Mouse (Mus musculus) midbrain, embryonic 11.5 days (tissue): ENCODE measurements at regions not wholly inside any gene's neighbourhood (a gene's known extent, or its start where the extent isn't known, plus 50 kb on each side); places are given as distances from the start of the nearest gene placed in this dataset.

Experiments used
- ATAC-seq: fragments of 200-750 bp; cut with Nextera tagmentation; 2 replicates; pipeline ENCODE4 v1.8.0; 2017; ENCODE audit warnings: moderate TSS enrichment, moderate library complexity; ENCODE audit not compliant: low FRiP score
- DNase-seq: peaks from one replicate; pipeline ENCODE4 v3.0.0; 2015; ENCODE audit warnings: low spot score; ENCODE audit errors: missing footprints
- H3K27ac ChIP-seq: fragments of 300-500 bp; sonication (generic); 2 replicates; pipeline ENCODE4 v1.5.1; 2014; ENCODE audit warnings: low read depth, low read length
- H3K27me3 ChIP-seq: fragments of 300-500 bp; sonication (generic); 2 replicates; pipeline ENCODE4 v1.6.1; 2014; ENCODE audit warnings: mild to moderate bottlenecking, low read length, moderate library complexity, mixed read lengths; ENCODE audit not compliant: control insufficient read depth, insufficient read depth
- H3K36me3 ChIP-seq: fragments of 300-500 bp; sonication (generic); 2 replicates; pipeline ENCODE4 v1.6.1; 2014; ENCODE audit warnings: mild to moderate bottlenecking, low read length, moderate library complexity, mixed read lengths; ENCODE audit not compliant: control insufficient read depth, insufficient read depth
- H3K4me1 ChIP-seq: fragments of 300-500 bp; sonication (generic); 2 replicates; pipeline ENCODE4 v1.6.1; 2014; ENCODE audit warnings: low read length; ENCODE audit not compliant: control insufficient read depth, insufficient read depth
- H3K4me2 ChIP-seq: fragments of 300-500 bp; sonication (generic); 2 replicates; pipeline ENCODE4 v1.6.1; 2014; ENCODE audit warnings: mild to moderate bottlenecking, moderate library complexity
- H3K4me3 ChIP-seq: fragments of 300-500 bp; sonication (generic); 2 replicates; pipeline ENCODE4 v1.5.1; 2014; ENCODE audit warnings: low read depth, low read length
- H3K9ac ChIP-seq: fragments of 300-500 bp; sonication (generic); 2 replicates; pipeline ENCODE4 v1.6.1; 2014; ENCODE audit warnings: low read length
- H3K9me3 ChIP-seq: fragments of 300-500 bp; sonication (generic); 2 replicates; pipeline ENCODE4 v1.6.1; 2016; ENCODE audit warnings: low read length; ENCODE audit not compliant: control insufficient read depth
- WGBS: fragments of 180-500 bp; shearing (Covaris S2); extraction: QIAGEN DNeasy Blood & Tissue Kit; methylation state at CpG from one replicate; pipeline ENCODE4 v1.1.7; 2014; 5-methylcytosine and 5-hydroxymethylcytosine counted together

DNA sequence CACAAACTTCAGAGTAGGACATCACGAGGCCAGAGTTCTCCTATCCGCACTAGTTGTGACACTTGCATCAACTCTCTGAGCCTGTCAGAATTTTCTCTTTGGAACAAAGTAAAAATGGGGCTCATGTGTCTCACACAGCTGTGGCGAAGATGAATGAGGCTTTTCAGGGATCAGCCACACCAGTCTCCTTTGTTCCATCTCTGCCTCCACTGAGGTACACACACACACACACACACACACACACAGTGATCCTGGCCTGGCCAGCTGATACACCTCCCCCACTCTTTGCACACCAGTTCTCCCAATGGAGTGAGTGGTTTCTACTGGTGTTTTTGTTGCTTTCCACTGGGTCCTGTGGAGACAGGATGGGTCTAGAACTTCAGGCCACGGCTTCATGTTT, 105.9 kb upstream of the D7Ertd443e start:
- Histone ChIP-seq H3K36me3 (no peaks in the 10 kb centered on the region), H3K4me3 (no peak overlapping the region), H3K9ac (no peak overlapping the region), H3K9me3 (no peaks in the 10 kb centered on the region), H3K4me2 (no peak overlapping the region), H3K27ac (no peak overlapping the region), H3K27me3 (no peaks in the 10 kb centered on the region), H3K4me1 (no peaks in the 10 kb centered on the region)
- ATAC-seq: no peak
- DNase-seq: no peak
- WGBS: 66% methylated on average over 4 of the region's 4 CpGs

DNA sequence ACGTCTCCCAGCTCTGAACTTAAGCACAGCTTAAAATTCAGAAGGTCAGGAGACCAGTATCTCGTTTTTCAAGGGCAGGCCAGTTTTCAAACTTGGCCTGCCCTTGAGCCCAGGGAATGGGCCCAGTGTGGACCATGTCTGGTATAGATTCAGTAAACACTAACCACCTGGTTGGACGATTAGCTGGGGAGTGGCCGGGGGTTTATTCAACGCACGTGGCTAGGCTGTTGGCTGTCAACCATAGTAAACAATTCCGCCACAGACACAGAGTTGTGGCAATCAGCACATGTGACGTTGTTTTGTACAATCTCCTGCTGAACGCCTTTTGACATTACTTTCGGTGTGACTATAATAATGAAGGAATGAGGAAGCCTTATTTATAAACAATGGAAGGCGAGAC, 111.8 kb upstream of the D7Ertd443e start:
- WGBS: 85% methylated on average over 11 of the region's 11 CpGs
- DNase-seq (no peak), ATAC-seq (no peak)
- Histone ChIP-seq H3K4me3 (no peak overlapping the region), H3K27ac (no peak overlapping the region), H3K9me3 (no peaks in the 10 kb centered on the region), H3K27me3 (no peaks in the 10 kb centered on the region), H3K36me3 (no peaks in the 10 kb centered on the region), H3K4me2 (no peak overlapping the region), H3K9ac (no peak overlapping the region), H3K4me1 (no peaks in the 10 kb centered on the region)

DNA sequence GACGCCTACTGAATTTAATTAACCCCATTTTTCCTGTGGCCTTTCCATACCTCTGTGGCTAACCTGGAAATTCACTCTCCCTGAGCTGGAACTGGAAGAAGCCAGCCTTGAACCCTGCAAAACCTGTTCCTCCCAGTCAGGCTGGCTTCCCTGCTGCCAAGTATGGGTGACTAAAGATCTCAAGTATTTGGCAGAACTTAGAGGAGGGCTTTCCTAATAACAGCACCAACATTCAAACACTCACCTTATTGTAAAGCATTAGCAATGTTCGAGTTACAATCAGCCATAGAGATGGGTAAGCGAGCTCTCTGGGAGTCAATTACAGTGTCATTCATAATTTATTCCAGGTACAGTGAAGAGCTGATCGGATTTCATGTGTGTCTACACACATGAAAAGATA, 112.4 kb upstream of the D7Ertd443e start:
- Histone ChIP-seq H3K36me3 (no peaks in the 10 kb centered on the region), H3K4me1 (no peaks in the 10 kb centered on the region), H3K9ac (no peak overlapping the region), H3K27me3 (no peaks in the 10 kb centered on the region), H3K9me3 (no peaks in the 10 kb centered on the region), H3K4me3 (no peak overlapping the region), H3K27ac (no peak overlapping the region), H3K4me2 (no peak overlapping the region)
- DNase-seq (no peak), ATAC-seq (no peak)
- WGBS: 87% methylated on average over 4 of the region's 4 CpGs

DNA sequence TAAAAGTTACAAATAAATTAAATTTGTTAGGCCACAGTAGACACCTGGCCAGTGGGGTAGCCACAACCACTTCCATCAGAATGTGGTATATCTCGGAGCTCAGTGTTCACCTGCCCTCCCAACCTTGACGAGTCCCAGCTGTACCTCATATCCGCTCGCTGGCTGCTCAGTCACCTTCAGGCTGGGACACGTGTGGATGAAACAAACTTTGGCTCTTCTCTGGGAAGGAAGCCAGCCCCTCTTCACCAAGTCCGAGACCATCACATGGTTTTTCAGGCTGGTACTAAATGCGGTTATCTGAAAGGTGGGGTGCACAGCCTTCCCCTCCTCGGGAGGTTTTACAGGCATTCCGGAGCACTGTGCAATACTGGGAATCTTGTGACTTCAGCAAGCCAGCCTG, 113.3 kb upstream of the D7Ertd443e start:
- Histone ChIP-seq H3K4me2 (no peak overlapping the region), H3K36me3 (no peaks in the 10 kb centered on the region), H3K9me3 (no peaks in the 10 kb centered on the region), H3K9ac (no peak overlapping the region), H3K27ac (no peak overlapping the region), H3K4me3 (no peak overlapping the region), H3K27me3 (no peaks in the 10 kb centered on the region), H3K4me1 (no peaks in the 10 kb centered on the region)
- DNase-seq (no peak), ATAC-seq (no peak)
- 85% methylated on average over 9 of the region's 9 CpGs for WGBS

DNA sequence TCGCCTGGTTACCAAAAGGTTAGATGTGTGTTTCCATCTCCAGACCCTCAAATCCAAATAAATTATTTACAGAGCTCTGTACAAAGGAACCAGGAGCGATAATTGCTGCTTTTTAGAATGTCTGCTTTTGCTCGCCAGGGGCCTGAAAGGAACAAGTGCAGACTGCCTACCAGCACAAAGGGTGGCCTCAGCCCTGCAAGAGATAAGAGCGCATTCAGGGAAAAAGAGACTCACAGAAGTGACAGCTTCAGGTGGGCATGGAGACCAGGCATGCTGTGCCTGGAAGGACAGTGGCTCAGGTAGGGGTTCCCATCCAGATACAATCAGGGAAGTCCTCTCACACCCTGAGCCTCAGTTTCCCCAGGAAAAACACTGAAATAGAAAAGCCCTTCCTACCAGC, 114.0 kb upstream of the D7Ertd443e start:
- no peak for DNase-seq

DNA sequence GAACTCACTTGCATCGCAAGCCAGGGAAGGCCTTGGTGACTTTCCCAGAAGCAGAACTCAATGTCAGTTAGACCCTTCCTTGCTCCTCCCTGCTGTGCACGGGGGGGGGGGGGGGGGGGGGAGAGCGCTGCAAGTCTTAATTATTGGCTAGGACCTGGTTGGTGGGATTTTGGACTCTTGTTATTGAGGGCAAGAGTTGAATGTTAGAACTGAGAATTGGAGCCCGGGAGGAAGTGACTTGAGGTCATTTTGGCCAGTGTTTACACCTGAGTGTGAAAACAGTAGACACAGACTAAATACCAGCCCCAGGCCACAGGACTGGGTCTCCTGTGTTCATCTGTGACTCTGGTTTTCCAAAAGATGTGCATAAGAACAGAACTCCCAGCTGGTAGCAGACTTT, 114.7 kb upstream of the D7Ertd443e start:
- DNase-seq (no peak), ATAC-seq (no peak)
- Histone ChIP-seq H3K9ac (no peak overlapping the region), H3K9me3 (no peaks in the 10 kb centered on the region), H3K4me3 (no peak overlapping the region), H3K27me3 (no peaks in the 10 kb centered on the region), H3K4me2 (no peak overlapping the region), H3K36me3 (no peaks in the 10 kb centered on the region), H3K4me1 (no peaks in the 10 kb centered on the region), H3K27ac (no peak overlapping the region)
- 63% methylated on average over 3 of the region's 4 CpGs for WGBS

More for the DNA sequence above, 114.0 kb upstream of the D7Ertd443e start:
- WGBS: 48% methylated on average over 4 of the region's 4 CpGs
- Histone ChIP-seq H3K27ac (no peak overlapping the region), H3K9ac (no peak overlapping the region), H3K4me2 (no peak overlapping the region), H3K4me3 (no peak overlapping the region), H3K27me3 (no peaks in the 10 kb centered on the region), H3K36me3 (no peaks in the 10 kb centered on the region), H3K4me1 (no peaks in the 10 kb centered on the region), H3K9me3 (no peaks in the 10 kb centered on the region)
- ATAC-seq: no peak

DNA sequence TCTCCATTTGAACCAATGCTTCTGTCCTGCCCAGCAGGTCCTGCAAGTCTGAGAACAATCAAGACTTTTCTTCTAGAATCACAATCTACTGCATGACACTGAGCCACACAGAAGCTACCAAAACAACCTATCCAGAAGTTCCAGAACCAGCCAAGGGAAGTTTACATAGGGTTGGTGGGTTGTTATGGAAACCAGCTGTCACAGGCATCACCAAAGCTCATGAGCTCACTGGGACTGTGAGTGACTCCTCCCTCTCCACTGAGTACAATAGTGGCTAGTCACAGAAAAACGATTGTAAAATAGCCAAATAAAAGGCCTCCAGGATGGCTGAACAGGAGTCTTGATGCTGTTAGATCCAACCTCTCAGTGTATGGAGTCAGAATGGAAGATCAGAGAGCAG, 115.6 kb upstream of the D7Ertd443e start:
- no peaks in the 10 kb centered on the region for H3K4me1 ChIP-seq
- no peaks in the 10 kb centered on the region for H3K9me3 ChIP-seq
- ATAC-seq (peak; percentile 58), DNase-seq (no peak)
- 14% methylated on average over 1 of the region's 1 CpGs for WGBS
- no peak overlapping the region for H3K9ac ChIP-seq
- H3K4me3 ChIP-seq: no peak overlapping the region
- H3K27me3 ChIP-seq: no peaks in the 10 kb centered on the region
- H3K36me3 ChIP-seq: no peaks in the 10 kb centered on the region
- H3K4me2 ChIP-seq: no peak overlapping the region
- no peak overlapping the region for H3K27ac ChIP-seq

DNA sequence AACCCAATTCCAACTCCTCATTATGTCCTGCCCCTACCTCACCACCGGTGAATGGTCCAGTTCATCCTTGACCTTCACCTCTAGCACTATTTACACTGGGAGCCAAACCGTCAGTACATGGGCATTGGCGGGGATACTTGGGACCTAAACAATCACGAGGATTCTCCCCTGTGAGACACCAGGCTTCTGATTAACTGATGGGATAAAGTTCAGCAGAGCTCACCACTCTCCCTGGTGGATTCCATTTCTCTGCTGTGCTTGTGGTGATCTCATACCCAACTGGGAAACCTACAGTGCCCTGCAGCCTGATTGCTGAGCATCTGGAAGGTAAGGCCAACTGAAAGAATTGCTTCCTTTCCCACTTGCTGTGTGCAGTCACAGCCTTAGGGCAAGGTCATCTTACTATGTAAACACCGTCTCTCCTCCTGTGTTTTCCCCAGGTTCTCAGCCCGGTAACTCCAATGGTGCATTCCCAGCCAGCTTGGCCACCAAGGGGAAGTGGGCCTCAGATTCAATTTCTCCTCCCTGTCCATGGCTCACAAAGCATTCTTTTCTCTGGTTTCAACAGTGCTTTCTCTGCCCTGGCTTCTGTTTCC, 125.0 kb upstream of the D7Ertd443e start:
- Histone ChIP-seq H3K4me3 (no peak overlapping the region), H3K4me1 (no peaks in the 10 kb centered on the region), H3K9me3 (no peaks in the 10 kb centered on the region), H3K36me3 (no peaks in the 10 kb centered on the region), H3K9ac (no peak overlapping the region), H3K27me3 (no peaks in the 10 kb centered on the region), H3K27ac (no peak overlapping the region), H3K4me2 (no peak overlapping the region)
- DNase-seq (no peak), ATAC-seq (no peak)
- WGBS: 71% methylated on average over 6 of the region's 6 CpGs

DNA sequence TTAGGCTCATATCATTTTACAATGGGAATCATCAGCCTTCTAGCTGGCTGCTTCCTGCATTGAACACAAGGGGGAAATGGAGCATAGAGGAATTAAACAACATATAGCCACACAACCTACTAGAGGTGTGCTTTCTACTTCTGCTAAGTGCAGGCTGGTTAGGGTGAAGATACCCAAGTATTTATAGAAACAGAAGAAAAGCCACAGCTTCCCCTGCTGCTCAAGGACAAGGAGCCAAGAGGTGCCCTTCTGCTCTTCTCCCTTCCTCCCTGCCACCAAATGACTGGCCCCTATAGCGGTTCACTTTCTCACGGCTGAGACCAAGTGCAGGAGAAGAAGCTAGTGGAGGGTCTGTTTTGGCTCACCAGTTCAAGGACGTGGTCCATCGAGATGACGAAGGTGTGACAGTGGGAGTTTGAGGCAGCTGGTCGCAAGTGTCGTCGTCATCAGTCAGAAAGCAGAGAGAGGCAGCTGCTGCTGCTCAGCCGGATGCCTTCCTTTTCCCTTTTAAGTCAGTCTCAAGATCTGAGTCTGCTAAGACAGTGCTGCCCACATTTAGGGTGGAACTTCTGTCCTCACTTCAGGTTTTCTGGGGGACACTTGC, 134.0 kb upstream of the D7Ertd443e start:
- Histone ChIP-seq H3K4me2 (no peak overlapping the region), H3K4me3 (no peak overlapping the region), H3K9ac (no peak overlapping the region), H3K27ac (no peak overlapping the region), H3K9me3 (no peaks in the 10 kb centered on the region), H3K4me1 (no peaks in the 10 kb centered on the region), H3K27me3 (no peaks in the 10 kb centered on the region), H3K36me3 (no peaks in the 10 kb centered on the region)
- 80% methylated on average over 9 of the region's 9 CpGs for WGBS
- no peak for DNase-seq
- ATAC-seq: no peak
